Mouse (Mus musculus): Measurements from ENCODE around the gene Rhou. TPM values are rescaled to one million over a fixed set of nuclear protein-coding genes. Genes with fewer than 3 reads are reported as not detected.
"Not testable (repeated sequence)": the region's sequence is repeated elsewhere in the genome, so short reads cannot be mapped to it uniquely, and the experiment has no call there.

Gene Rhou
- polyA plus RNA-seq (2014; fragmentation: Nextera tagmentation; extraction: Ambion mirVana): 9.8 and 11.2 TPM in 2 replicates

DNA sequence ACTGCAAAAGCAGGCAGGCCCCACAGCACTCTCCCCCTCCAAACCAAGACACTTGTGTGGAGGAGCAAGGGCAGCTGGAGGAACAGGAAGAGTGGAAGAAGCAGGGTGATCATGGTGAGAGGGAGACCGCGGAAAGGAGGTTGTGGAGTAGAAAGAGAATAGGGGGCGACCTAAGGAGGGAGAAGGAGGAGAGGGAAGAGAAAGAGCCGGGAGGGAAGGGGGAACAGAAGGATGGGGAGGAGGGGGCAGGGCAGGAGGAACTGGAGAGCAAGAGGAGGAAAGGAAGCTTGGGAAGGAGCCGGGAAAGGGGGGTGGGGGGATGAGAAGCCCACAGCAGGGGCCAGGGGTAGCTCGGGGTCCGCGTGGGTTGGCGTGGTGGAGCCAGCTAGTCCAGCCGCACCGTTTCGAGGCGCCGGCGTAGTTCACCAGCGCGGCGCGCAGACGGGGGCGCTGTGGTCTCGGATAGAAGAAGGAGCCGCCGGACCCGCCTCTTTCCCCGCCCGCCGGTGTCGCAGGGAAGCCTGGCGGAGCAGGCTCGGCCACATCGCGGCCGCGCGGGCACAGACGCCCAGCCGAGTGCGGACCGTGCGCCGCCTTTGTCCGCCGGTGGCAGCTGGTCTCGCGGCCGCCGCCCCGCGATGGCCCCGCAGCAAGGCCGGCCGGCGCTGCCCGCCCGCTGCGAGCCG lies at the start of gene Rhou:
Rhou (plus strand) TSS at position 622 of the 686 bp plus-strand sequence.
- H3K36me3 ChIP-seq (ENCODE audit: control insufficient read depth, insufficient read depth, low read length): peaks cover 23% of the 10 kb centered on the region
- H3K4me2 ChIP-seq (replicated peaks; ENCODE audit: low read depth, low read length): peak within 1 kb of the TSS; percentile 59
- peaks cover 28% of the 10 kb centered on the region; the same call in 1 of the 2 replicates for H3K4me1 ChIP-seq (ENCODE audit: control insufficient read depth, insufficient read depth, low read length)
- H3K27ac ChIP-seq (ENCODE audit: low read depth, low read length): peak within 1 kb of the TSS; percentile 83
- ATAC-seq (ENCODE audit: low FRiP score, low TSS enrichment): peak; percentile 88
- WGBS: under 1% methylated on average over 47 of the region's 58 CpGs
- H3K27me3 ChIP-seq (ENCODE audit: control insufficient read depth, insufficient read depth, low read length): no peaks in the 10 kb centered on the region
- peak within 1 kb of the TSS; percentile 77 for H3K4me3 ChIP-seq (ENCODE audit: low read length)
- peak within 1 kb of the TSS; percentile 91 for H3K9ac ChIP-seq (ENCODE audit: low read depth, low read length)
- H3K9me3 ChIP-seq (ENCODE audit: control insufficient read depth, low read length): no peaks in the 10 kb centered on the region

DNA sequence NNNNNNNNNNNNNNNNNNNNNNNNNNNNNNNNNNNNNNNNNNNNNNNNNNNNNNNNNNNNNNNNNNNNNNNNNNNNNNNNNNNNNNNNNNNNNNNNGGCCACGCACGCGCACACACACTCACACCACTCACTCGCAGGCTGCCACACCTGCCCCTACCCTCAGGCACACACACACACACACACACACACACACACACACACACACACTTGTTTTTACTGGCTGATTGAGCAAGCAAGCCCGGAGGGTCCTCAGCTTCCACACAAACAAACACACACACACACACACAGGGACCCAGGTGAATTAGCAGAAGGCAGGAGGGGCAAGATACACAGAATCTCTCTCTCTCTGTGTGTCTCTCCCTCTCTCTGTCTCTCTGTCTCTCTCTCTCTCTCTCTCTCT lies 41.1 kb upstream of the Rhou start:
- 67% methylated on average over 1 of the region's 5 CpGs for WGBS

DNA sequence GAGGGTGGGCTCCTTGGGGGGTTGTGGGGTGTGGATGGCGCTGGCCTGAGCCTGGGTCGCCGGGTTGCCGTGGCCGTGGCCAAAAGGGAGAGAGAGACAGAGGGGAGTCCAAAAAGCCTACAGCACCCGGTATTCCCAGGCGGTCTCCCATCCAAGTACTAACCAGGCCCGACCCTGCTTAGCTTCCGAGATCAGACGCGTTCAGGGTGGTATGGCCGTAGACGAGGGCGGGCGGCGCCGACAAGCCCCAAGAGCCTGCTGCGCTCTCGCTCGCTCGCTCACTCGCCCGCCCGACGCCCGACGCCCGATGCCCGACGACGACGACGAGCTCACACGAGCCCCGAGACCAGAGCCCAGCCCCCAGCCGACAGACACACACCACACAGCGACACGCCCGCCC lies 30.2 kb upstream of the Rhou start:
- ATAC-seq (ENCODE audit: low FRiP score, low TSS enrichment): not testable (repeated sequence)
- no CpG with 5 or more reads among the region's 39 CpGs for WGBS

More for the DNA sequence above, 41.1 kb upstream of the Rhou start:
- not testable (repeated sequence) for H3K4me3 ChIP-seq (ENCODE audit: low read length); H3K9me3 ChIP-seq (ENCODE audit: control insufficient read depth, low read length); H3K36me3 ChIP-seq (ENCODE audit: control insufficient read depth, insufficient read depth, low read length); H3K4me1 ChIP-seq (ENCODE audit: control insufficient read depth, insufficient read depth, low read length); H3K9ac ChIP-seq (ENCODE audit: low read depth, low read length); ATAC-seq (ENCODE audit: low FRiP score, low TSS enrichment); H3K4me2 ChIP-seq (replicated peaks; ENCODE audit: low read depth, low read length); H3K27me3 ChIP-seq (ENCODE audit: control insufficient read depth, insufficient read depth, low read length); H3K27ac ChIP-seq (ENCODE audit: low read depth, low read length)

DNA sequence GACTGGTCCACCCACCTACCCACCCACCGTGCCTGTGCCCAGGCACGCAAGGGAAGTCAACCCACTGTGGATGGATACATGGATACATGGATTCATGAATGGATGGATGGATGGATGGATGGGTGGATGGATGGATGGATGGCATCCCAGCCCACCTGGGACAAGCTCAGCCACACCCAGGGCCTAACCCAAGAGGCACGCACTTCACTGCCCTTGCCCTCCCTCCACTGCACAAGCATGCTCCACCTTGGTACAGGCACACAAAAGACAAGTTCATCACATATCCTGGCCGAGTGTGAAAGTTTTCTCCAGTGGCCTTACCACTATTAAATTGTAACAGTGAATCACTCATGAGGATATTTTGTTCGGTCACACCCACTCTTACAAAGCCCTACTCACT lies 29.5 kb upstream of the Rhou start:
- Histone ChIP-seq H3K27me3 (ENCODE audit: control insufficient read depth, insufficient read depth, low read length) (peaks cover 13% of the 10 kb centered on the region; the same call in 1 of the 2 replicates), H3K27ac (ENCODE audit: low read depth, low read length) (no peak overlapping the region), H3K4me2 (replicated peaks; ENCODE audit: low read depth, low read length) (no peak overlapping the region)

More for the DNA sequence above, 30.2 kb upstream of the Rhou start:
- H3K9ac ChIP-seq (ENCODE audit: low read depth, low read length); H3K9me3 ChIP-seq (ENCODE audit: control insufficient read depth, low read length); H3K36me3 ChIP-seq (ENCODE audit: control insufficient read depth, insufficient read depth, low read length); H3K4me2 ChIP-seq (replicated peaks; ENCODE audit: low read depth, low read length); H3K27ac ChIP-seq (ENCODE audit: low read depth, low read length); H3K4me3 ChIP-seq (ENCODE audit: low read length); H3K4me1 ChIP-seq (ENCODE audit: control insufficient read depth, insufficient read depth, low read length): not testable (repeated sequence)
- H3K27me3 ChIP-seq (ENCODE audit: control insufficient read depth, insufficient read depth, low read length): peaks cover 13% of the 10 kb centered on the region; the same call in 1 of the 2 replicates

DNA sequence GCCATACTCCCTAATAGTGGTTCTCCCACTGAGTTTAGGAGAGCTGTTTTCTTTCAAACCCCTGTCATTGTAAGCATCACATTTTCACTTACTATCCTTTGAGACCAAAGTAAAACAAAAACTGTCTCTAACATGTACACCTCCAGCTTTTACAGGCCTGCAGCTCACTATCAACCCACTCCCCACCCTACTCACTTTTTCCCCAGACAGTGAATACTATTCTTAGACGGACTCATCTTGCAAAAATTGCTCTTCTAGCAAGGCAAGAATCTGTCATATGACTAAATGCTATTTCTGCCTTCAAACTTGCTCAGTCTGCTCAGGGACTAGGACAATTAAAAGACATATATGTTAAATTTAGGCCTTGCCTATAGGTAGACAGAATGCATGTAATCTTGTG lies 29.0 kb upstream of the Rhou start:
- H3K9me3 ChIP-seq (ENCODE audit: control insufficient read depth, low read length): no peaks in the 10 kb centered on the region
- H3K9ac ChIP-seq (ENCODE audit: low read depth, low read length): no peak overlapping the region
- H3K4me3 ChIP-seq (ENCODE audit: low read length): no peak overlapping the region
- no peak overlapping the region for H3K4me2 ChIP-seq (replicated peaks; ENCODE audit: low read depth, low read length)
- H3K36me3 ChIP-seq (ENCODE audit: control insufficient read depth, insufficient read depth, low read length): no peaks in the 10 kb centered on the region
- peaks cover 13% of the 10 kb centered on the region; the same call in 1 of the 2 replicates for H3K27me3 ChIP-seq (ENCODE audit: control insufficient read depth, insufficient read depth, low read length)
- peaks cover 5% of the 10 kb centered on the region; the same call in 1 of the 2 replicates for H3K4me1 ChIP-seq (ENCODE audit: control insufficient read depth, insufficient read depth, low read length)
- H3K27ac ChIP-seq (ENCODE audit: low read depth, low read length): no peak overlapping the region
- ATAC-seq (ENCODE audit: low FRiP score, low TSS enrichment): no peak
- 43% methylated on average over 1 of the region's 1 CpGs for WGBS

More for the DNA sequence above, 29.5 kb upstream of the Rhou start:
- Histone ChIP-seq H3K9me3 (ENCODE audit: control insufficient read depth, low read length) (no peaks in the 10 kb centered on the region), H3K9ac (ENCODE audit: low read depth, low read length) (no peak overlapping the region), H3K4me1 (ENCODE audit: control insufficient read depth, insufficient read depth, low read length) (peaks cover 2% of the 10 kb centered on the region; the same call in 1 of the 2 replicates), H3K36me3 (ENCODE audit: control insufficient read depth, insufficient read depth, low read length) (no peaks in the 10 kb centered on the region), H3K4me3 (ENCODE audit: low read length) (no peak overlapping the region)
- 49% methylated on average over 5 of the region's 5 CpGs for WGBS
- peak; percentile 62; the same call in 1 of the 2 replicates for ATAC-seq (ENCODE audit: low FRiP score, low TSS enrichment)

DNA sequence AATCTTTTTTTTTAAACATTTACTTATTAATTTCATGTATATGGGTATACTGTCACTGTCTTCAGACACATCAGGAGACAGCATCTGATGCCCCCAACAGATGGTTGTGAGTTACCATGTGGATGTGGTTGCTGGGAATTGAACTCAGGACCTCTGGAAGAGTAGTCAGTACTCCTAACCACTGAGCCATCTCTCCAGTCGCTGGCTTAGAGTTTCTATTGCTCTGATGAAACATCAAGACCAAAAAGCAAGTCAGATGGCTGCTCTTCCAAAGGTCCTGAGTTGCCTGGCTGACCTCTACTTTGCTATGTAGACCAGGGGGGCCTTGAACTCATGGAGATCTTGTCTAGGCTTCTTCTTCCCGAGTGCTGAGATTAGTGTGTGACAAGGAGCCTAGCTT lies 28.0 kb upstream of the Rhou start:
- no peaks in the 10 kb centered on the region for H3K9me3 ChIP-seq (ENCODE audit: control insufficient read depth, low read length)
- H3K27me3 ChIP-seq (ENCODE audit: control insufficient read depth, insufficient read depth, low read length): peaks cover 13% of the 10 kb centered on the region; the same call in 1 of the 2 replicates
- no peak overlapping the region for H3K9ac ChIP-seq (ENCODE audit: low read depth, low read length)
- WGBS: 22% methylated on average over 2 of the region's 2 CpGs
- no peak overlapping the region for H3K4me2 ChIP-seq (replicated peaks; ENCODE audit: low read depth, low read length)
- no peaks in the 10 kb centered on the region for H3K36me3 ChIP-seq (ENCODE audit: control insufficient read depth, insufficient read depth, low read length)
- H3K4me1 ChIP-seq (ENCODE audit: control insufficient read depth, insufficient read depth, low read length): peaks cover 11% of the 10 kb centered on the region; the same call in 1 of the 2 replicates
- no peak overlapping the region for H3K4me3 ChIP-seq (ENCODE audit: low read length)
- H3K27ac ChIP-seq (ENCODE audit: low read depth, low read length): no peak overlapping the region
- no peak for ATAC-seq (ENCODE audit: low FRiP score, low TSS enrichment)

DNA sequence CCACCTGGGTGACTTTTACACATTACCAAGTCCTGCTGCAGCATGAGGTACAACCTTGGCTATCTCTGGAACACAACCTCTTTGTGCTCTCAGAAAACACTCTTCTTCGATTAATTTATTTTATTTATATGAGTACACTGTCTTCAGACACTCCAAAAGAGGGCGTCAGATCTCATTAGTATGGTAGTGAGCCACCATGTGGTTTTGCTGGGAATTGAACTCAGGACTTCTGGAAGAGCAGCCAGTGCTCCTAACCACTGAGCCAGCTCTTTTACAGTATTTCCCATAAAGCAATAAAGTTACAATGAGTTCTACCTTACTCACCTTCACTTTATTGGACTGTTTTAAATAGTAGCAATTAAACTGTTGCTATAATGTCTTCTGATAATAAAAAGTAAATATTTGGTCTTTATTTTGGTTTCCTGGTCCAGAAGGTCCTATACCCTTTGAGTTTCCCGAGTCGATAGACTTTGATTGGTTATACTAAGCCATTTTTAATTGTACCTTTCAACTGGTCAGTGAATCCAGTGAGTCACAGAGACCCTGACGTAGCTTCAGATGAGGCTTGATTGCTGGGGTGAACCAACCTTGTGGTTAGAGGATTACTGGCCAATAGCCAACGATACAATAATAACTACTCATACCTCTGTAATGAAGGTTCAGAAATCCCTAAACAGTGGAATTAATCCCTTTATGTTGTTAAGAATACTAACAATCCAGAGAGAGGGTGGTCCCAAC lies 26.1 kb upstream of the Rhou start:
- no peak overlapping the region for H3K4me3 ChIP-seq (ENCODE audit: low read length)
- no peak overlapping the region for H3K4me2 ChIP-seq (replicated peaks; ENCODE audit: low read depth, low read length)
- H3K9ac ChIP-seq (ENCODE audit: low read depth, low read length): no peak overlapping the region
- no peaks in the 10 kb centered on the region for H3K9me3 ChIP-seq (ENCODE audit: control insufficient read depth, low read length)
- WGBS: 60% methylated on average over 6 of the region's 6 CpGs
- ATAC-seq (ENCODE audit: low FRiP score, low TSS enrichment): no peak
- H3K27ac ChIP-seq (ENCODE audit: low read depth, low read length): no peak overlapping the region
- no peaks in the 10 kb centered on the region for H3K36me3 ChIP-seq (ENCODE audit: control insufficient read depth, insufficient read depth, low read length)
- peaks cover 12% of the 10 kb centered on the region; the same call in 1 of the 2 replicates for H3K4me1 ChIP-seq (ENCODE audit: control insufficient read depth, insufficient read depth, low read length)
- peaks cover 13% of the 10 kb centered on the region; the same call in 1 of the 2 replicates for H3K27me3 ChIP-seq (ENCODE audit: control insufficient read depth, insufficient read depth, low read length)

DNA sequence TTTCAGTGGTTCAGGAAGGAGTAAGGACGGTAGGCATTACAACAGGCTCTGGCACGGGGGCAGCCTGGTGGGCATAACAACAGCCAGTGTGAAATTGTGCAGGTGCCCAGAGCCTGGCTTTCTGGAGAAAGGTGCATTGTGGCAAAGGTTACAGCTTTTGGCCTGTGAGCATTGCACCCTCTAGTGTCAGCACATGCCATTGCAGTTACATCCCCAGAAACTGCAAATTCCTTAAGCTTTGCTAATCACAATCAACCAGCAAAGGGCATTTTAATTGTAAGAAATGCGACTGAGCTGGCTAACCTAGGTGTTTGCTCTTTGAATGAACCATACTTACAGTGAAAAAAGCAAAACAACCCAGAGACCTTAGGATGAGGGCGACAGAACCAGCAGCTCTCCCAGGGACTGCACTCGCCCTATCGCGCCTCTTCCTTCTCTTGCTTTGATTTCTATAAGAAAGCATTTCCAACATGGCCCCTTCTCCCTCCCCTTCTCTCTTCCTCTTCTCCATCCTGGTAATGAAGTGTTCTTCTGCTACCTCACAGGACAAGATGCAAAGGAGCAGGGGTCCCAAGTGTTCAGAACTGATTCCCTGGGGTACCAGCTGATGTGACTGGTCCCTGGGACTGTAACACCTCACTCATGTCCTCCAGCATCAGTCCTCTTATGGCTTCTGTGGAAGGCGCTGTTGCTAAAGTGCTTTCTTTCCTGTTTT lies 25.3 kb upstream of the Rhou start:
- peaks cover 13% of the 10 kb centered on the region; the same call in 1 of the 2 replicates for H3K27me3 ChIP-seq (ENCODE audit: control insufficient read depth, insufficient read depth, low read length)
- no peak overlapping the region for H3K9ac ChIP-seq (ENCODE audit: low read depth, low read length)
- peak overlapping the region; percentile 45 for H3K4me2 ChIP-seq (replicated peaks; ENCODE audit: low read depth, low read length)
- H3K9me3 ChIP-seq (ENCODE audit: control insufficient read depth, low read length): no peaks in the 10 kb centered on the region
- peak; percentile 28; the same call in 1 of the 2 replicates for ATAC-seq (ENCODE audit: low FRiP score, low TSS enrichment)
- H3K4me3 ChIP-seq (ENCODE audit: low read length): peak overlapping the region; percentile 22; the same call in 1 of the 2 replicates
- no peaks in the 10 kb centered on the region for H3K36me3 ChIP-seq (ENCODE audit: control insufficient read depth, insufficient read depth, low read length)
- H3K4me1 ChIP-seq (ENCODE audit: control insufficient read depth, insufficient read depth, low read length): peaks cover 12% of the 10 kb centered on the region; the same call in 1 of the 2 replicates
- no peak overlapping the region for H3K27ac ChIP-seq (ENCODE audit: low read depth, low read length)
- WGBS: 4% methylated on average over 8 of the region's 8 CpGs

Data from kidney, embryonic 14.5 days (tissue).